Mouse (Mus musculus) embryonic fibroblast, embryonic 13.5 days (primary cell): Measurements from ENCODE around the gene Plxdc2. TPM values are rescaled to one million over a fixed set of nuclear protein-coding genes. Genes with fewer than 3 reads are reported as not detected.

Source experiments
- H3K27ac ChIP-seq: 2 replicates; pipeline ENCODE4 v1.5.1; 2012; ENCODE audit warnings: low read length, control low read depth, inconsistent platforms; ENCODE audit not compliant: insufficient read depth
- H3K4me1 ChIP-seq: 2 replicates; pipeline ENCODE4 v1.6.1; 2011; ENCODE audit warnings: low read length; ENCODE audit not compliant: control insufficient read depth, insufficient read depth
- H3K4me3 ChIP-seq: 2 replicates; pipeline ENCODE4 v1.5.1; 2011; ENCODE audit warnings: mild to moderate bottlenecking, control low read depth, low read length; ENCODE audit not compliant: insufficient read depth
- CTCF ChIP-seq: IDR thresholded peaks from 2 replicates; pipeline ENCODE4 v1.5.1; 2011; ENCODE audit warnings: mild to moderate bottlenecking, control low read depth, low read length, moderate library complexity, borderline replicate concordance; ENCODE audit not compliant: insufficient read depth
- POLR2A ChIP-seq: IDR thresholded peaks from 2 replicates; pipeline ENCODE4 v1.6.1; 2011; ENCODE audit warnings: low read depth, mild to moderate bottlenecking, control low read depth, low read length, moderate library complexity
- polyA plus RNA-seq: library from polyadenylated mRNA; stranded (reverse); fragments of >200 nt; gene quantifications from 2 replicates; pipeline ENCODE4 v1.2.4, GENCODE M21; 2011; ENCODE audit warnings: low read depth; ENCODE audit not compliant: missing spikeins, insufficient read length

Gene Plxdc2
- polyA plus RNA-seq = 104 and 121 TPM in 2 replicates

- no peak for TF ChIP-seq CTCF
- TF ChIP-seq POLR2A = peak; percentile 85
- H3K4me1 ChIP-seq = no peaks in the 10 kb centered on the region
- H3K4me3 ChIP-seq = peak within 1 kb of the TSS; percentile 86
- peak within 1 kb of the TSS; percentile 25 for H3K27ac ChIP-seq
Measured at GRCm38 (mm10) chr2:16356106-16356818, at the start of gene Plxdc2. Plxdc2 (plus strand) TSS chr2:16356304.

DNA sequence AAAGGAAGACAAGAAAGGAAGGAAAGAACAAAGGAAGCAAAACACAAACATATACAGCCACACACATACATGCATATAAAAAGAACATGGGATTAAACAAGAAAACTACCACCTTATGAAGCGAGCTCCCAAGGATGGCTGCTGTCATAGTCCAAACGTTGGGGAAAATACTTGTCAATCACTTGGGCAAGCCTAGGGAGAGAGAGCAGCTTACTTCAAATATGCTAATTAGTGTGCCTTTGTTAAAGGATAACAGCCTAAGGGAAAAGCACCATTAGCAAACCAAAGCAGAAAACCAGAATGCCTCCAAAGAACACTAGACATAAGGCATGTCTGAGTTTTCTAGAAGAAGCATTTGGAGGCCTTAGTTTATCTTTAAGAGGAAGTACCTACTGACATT is 45.7 kb upstream of the Plxdc2 start:
- Histone ChIP-seq H3K27ac (no peak overlapping the region), H3K4me1 (no peaks in the 10 kb centered on the region), H3K4me3 (no peak overlapping the region)
- TF ChIP-seq POLR2A = no peak
- no peak for TF ChIP-seq CTCF

DNA sequence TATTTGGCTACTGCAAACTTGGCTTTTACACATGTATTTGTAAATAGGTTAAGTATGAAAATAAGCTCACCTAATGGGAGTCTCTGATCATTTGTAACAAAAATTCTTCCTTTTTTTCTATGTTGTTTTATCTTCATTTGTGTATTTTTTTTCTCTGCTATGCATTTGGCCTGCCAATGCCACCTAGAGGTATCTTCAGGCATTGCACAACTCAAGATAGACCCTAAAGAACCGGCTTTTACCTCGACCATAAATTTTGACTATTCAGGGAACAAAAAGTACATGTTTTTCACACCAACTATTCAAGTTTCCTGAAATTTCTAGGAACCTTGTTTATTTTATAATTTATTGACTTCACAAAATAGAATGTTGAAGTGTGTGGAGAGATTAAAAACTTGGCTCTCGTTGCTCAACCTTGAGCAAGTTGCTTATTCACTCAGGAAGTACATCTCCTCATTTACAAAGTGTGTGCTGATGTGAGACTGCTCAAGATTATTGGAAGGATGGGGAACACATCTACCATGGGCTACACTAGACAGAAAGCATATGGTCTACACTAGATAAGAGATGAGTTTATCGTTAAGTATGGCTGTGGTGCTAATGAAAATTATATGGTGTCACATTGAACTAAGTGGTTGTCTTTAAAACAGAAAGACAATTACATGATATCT is 43.6 kb upstream of the Plxdc2 start:
- TF ChIP-seq CTCF (no peak), POLR2A (no peak)
- no peak overlapping the region for H3K4me3 ChIP-seq
- H3K27ac ChIP-seq = no peak overlapping the region

GRCm38 (mm10) chr2:16335194-16335781 is 20.8 kb upstream of the Plxdc2 start:
- Histone ChIP-seq H3K27ac (no peak overlapping the region), H3K4me1 (no peaks in the 10 kb centered on the region), H3K4me3 (no peak overlapping the region)
- TF ChIP-seq CTCF (no peak), POLR2A (no peak)

More for the DNA sequence above, 43.6 kb upstream of the Plxdc2 start:
- H3K4me1 ChIP-seq = no peaks in the 10 kb centered on the region

DNA sequence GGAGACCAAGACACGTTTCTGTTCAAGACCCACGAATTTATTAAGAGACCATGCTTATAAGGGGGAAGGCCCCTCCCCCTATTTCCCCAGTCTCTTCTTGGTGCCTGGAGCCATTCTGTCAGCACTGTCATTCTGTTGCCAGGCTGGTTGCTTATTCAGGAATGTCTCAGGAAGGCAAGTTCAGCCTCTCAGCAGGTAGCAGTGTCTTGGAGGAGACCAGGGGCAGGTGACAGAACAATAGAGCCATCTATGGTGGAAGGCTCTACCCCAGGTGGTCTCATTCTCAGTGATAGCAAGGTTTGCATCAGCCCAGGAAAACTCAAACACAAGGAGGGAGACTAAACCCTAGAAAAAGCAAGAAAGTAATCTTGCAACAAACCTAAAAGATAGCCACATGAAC is 11.5 kb upstream of the Plxdc2 start:
- no peaks in the 10 kb centered on the region for H3K4me1 ChIP-seq
- H3K4me3 ChIP-seq = no peak overlapping the region
- H3K27ac ChIP-seq = no peak overlapping the region
- TF ChIP-seq CTCF = no peak
- TF ChIP-seq POLR2A = no peak

GRCm38 (mm10) chr2:16351106-16351505 is 5.0 kb upstream of the Plxdc2 start:
- H3K27ac ChIP-seq = no peak overlapping the region
- no peak for TF ChIP-seq CTCF
- no peak for TF ChIP-seq POLR2A

DNA sequence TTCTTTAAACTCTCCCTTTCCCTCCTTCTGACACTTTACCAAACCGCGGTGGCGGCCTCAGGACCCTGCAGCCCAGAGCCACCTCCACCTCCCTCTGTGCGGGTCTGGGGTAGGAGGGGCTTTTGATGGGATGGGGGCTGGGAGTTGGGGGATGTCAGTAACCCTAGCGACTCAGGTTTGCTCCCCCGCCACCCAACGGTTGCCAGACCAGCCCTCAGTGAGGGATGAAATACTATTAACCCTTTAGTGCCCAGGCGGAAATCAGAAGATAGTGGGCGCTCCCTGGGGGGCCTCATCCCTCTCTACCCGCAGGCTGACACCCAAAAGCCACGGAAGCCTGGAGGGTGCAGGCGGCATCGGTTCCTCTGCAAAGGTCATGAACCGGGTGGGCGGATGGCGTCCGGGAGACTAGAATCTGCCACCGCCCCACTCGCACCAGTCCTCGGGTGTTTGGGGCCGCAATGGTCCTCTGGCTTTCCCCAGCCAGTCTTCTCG is 446 bp upstream of the Plxdc2 start:
- TF ChIP-seq CTCF (no peak), POLR2A (no peak)
- 0 out of 2 replicates have a peak overlapping the region, but pooled peaks have one; percentile 13 for H3K27ac ChIP-seq

More at GRCm38 (mm10) chr2:16351106-16351505, 5.0 kb upstream of the Plxdc2 start:
- H3K4me1 ChIP-seq = no peaks in the 10 kb centered on the region
- H3K4me3 ChIP-seq = no peak overlapping the region

DNA sequence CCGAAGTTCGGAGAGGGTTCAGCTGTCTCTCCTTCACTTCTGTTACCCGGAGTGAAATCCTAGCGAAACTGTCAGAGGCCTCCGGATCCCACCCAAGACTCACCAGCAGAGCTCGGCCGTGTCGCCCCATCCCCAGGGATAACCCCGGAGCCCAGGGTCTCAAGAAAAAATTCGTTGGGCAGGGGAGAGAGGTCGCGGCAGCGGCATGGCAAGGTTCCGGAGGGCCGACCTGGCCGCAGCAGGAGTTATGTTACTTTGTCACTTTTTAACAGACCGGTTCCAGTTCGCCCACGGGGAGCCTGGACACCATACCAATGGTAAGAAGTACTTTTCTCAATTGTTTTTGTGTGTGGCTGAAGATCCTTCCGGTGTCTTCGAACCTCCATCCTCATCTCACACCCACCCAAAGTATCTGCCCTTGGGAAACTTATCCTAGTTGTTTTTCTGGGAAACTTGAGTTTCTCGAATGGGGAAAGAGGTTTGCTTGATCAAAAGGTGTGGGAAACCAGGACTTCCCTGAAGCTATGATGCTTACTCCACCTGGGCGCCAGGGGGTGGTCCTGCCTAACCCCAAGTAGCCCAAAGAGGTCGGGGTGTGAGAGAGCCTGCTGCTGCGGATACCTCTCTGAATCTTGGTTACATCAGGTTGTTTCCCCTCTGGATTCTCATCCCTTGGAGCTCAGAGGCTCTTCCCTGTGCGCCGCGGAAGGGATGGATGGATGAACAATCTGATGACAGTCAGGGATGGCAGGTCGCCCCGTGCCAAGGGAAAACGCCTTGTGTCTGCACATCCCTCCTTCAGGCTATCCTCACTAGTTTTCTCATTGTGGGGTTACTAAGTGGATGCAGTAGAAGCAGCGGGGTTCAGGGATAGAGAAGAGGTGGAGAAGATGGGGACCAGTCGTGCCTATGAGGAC is 1.1 kb downstream of the Plxdc2 start:
- peak overlapping the region; percentile 48 for H3K27ac ChIP-seq
- TF ChIP-seq CTCF (no peak), POLR2A (no peak)
- peaks cover 2% of the 10 kb centered on the region; the same call in 1 of the 2 replicates for H3K4me1 ChIP-seq
- peak overlapping the region; percentile 86 for H3K4me3 ChIP-seq

More for the DNA sequence above, 446 bp upstream of the Plxdc2 start:
- Histone ChIP-seq H3K4me1 (no peaks in the 10 kb centered on the region), H3K4me3 (peak overlapping the region; percentile 86)

DNA sequence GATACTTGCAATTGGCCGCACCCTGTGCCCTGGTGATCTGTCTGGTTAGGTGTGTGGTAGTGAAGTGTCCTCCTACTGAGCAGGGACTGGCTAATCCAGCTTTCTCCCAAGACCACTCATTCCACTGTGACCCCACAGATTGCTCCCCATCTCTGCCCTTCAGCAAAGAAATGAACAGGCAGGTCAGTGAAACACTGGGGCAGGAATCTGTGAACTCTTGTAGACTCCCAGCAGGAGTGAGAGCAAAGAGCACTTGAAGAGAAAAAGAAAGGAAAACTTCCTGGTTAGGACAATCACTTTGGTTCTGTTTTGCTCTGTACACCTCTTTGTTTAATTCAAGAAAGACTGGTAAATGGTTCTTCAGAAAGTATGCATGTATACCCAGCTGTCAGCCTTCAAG is 1.8 kb downstream of the Plxdc2 start:
- H3K27ac ChIP-seq = peak overlapping the region; percentile 48
- H3K4me3 ChIP-seq = peak overlapping the region; percentile 86

More for the DNA sequence above, 1.8 kb downstream of the Plxdc2 start:
- TF ChIP-seq CTCF (no peak), POLR2A (no peak; the same call in 1 of the 2 replicates)
- peaks cover 2% of the 10 kb centered on the region; the same call in 1 of the 2 replicates for H3K4me1 ChIP-seq
